Mouse (Mus musculus) testis, adult 10 weeks (tissue): Measurements from ENCODE around the gene Olfr320. TPM values are rescaled to one million over a fixed set of nuclear protein-coding genes. Genes with fewer than 3 reads are reported as not detected.

Source experiments
- polyA plus RNA-seq: library from polyadenylated mRNA; stranded (reverse); fragments of 350-450 nt; fragmentation: Illumina TruSeq; extraction: RNeasy Lipid Tissue Mini Kit (QIAGEN cat#74804); gene quantifications from one replicate; pipeline ENCODE4 v1.2.3, GENCODE M21; 2014; ENCODE audit warnings: low read depth, low replicate concordance

Gene Olfr320
- not detected for polyA plus RNA-seq

DNA sequence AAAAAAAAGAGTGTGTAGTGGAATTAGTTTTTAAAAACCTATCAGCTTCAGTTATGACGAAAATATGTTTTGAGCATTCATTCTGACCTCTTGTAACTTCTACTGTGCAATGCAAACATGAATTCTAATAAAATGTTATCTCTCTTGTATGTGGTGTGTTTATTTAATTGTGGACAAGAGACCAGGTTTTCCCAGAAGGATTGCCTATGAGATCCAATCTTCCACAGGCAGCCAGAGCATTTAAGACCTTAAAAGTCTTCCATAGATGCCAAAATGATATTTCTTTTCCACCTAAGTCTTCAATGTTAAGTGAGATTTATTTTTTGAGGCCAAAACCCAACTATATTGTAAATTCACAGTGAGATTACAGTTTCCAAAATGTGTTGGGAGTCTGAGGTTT is at the start of gene Olfr320:
TSS of gene Olfr320 (plus strand) at position 301 of the 400 bp plus-strand sequence.

DNA sequence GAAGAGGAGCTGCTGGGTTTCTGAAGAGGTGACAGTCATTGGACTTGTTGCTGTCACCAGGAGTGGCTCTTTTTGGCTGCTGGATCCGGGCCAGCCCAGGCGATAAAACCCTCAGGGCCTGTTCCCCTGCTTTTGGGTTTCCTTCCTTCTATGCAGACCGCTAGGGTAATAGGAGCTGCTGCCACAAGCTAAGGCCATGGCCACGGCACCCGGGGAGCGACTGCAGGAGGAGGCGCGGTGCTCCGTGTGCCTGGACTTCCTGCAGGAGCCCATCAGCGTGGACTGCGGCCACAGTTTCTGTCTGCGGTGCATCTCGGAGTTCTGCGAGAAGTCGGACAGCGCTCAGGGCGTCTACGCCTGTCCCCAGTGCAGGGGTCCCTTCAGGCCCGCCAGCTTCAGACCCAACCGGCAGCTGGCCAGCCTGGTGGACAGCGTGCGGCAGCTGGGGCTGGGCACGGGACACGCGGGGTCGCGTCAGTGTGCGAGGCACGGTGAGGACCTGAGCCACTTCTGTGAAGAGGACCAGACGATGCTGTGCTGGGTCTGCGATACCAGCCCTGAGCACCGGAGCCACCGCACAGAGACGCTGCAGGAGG is 40.5 kb upstream of the Olfr320 start, which contains the start of gene Trim58:
TSS of gene Trim58 (plus strand) at position 194 of the 596 bp plus-strand sequence.

DNA sequence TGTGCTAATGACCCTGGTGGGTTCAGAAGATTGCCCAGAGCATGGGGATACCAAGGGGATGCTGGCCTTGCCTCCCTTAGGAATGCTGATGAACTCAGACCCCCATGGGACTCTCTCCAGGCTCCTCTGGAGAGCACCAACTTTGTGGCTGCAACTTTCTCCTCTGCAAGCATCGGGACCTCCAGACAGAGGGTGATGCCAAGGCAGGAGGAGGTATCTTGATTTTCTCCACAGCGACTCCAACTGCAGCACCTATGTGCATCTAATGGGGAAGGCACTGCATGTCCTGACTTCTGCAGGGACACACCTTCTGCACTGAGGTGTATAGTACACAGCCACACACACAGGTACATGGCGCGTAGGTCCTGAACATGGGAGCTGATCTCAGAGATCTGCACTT is 22.3 kb upstream of the Olfr320 start, which contains the start of gene Olfr322:
TSS of gene Olfr322 (plus strand) at position 187 of the 400 bp plus-strand sequence.

DNA sequence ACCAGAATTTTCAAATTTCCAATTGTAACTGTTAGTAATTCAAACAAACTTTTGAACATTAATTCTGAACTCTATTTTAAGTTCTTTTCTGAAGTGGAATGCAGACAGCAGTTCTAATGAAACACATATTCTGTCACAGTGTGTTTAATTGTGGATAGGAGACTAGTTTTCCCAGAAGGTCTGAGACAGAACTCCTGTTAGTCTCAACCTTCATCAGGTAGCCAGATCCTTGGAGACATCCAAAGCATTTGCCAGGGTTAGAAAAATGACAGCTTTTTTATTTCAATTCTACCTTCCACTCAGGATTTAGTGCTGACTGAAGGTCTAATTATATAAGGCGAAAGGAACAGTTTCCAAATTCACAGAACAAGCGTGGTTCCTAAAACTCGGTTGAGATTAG is 18.0 kb downstream of the Olfr320 start, which contains the start of gene Olfr319:
TSS of gene Olfr319 (plus strand) at position 301 of the 400 bp plus-strand sequence.

DNA sequence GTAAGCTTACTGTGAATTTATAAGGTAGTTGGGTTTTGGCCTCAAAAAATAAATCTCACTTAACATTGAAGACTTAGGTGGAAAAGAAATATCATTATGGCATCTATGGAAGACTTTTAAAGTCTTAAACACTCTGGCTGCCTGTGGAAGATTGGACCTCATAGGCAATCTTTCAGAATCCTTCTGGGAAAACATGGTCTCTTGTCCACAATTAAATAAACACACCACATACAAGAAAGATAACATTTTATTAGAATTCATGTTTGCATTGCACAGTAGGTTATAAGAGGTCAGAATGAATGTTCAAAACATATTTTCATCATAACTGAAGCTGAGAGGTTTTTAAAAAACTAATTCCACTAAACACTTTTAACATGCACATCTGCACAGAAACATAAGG is 43.0 kb downstream of the Olfr320 start, which contains the start of gene Olfr318:
TSS of gene Olfr318 (minus strand) at position 101 of the 400 bp plus-strand sequence.

Other genes with a start within 250 kb of the Olfr320 start
- not detected for gene Gm12253, start 248.5 kb upstream of the Olfr320 start, polyA plus RNA-seq
- 125 TPM for gene Lypd9, start 228.2 kb upstream of the Olfr320 start, polyA plus RNA-seq
- not detected for gene Olfr30, start 218.8 kb upstream of the Olfr320 start, polyA plus RNA-seq
- not detected for gene Olfr332, start 188.5 kb upstream of the Olfr320 start, polyA plus RNA-seq
- not detected for gene Olfr331, start 178.5 kb upstream of the Olfr320 start, polyA plus RNA-seq
- 0.50 TPM for gene Olfr330, start 146.3 kb upstream of the Olfr320 start, polyA plus RNA-seq
- 0.53 TPM for gene Olfr329-ps, start 134.7 kb upstream of the Olfr320 start, polyA plus RNA-seq
- not detected for gene Olfr328, start 125.5 kb upstream of the Olfr320 start, polyA plus RNA-seq
- gene Olfr224, start 110.5 kb upstream of the Olfr320 start, polyA plus RNA-seq = not detected
- 0.21 TPM for gene Olfr325, start 103.4 kb upstream of the Olfr320 start, polyA plus RNA-seq
- not detected for gene Olfr324, start 86.0 kb upstream of the Olfr320 start, polyA plus RNA-seq
- gene 2210407C18Rik, start 65.0 kb upstream of the Olfr320 start, polyA plus RNA-seq = 0.35 TPM
- gene Olfr323, start 50.6 kb upstream of the Olfr320 start, polyA plus RNA-seq = 0.49 TPM
- gene Trim58, start 40.6 kb upstream of the Olfr320 start, polyA plus RNA-seq = not detected
- gene Olfr322, start 22.3 kb upstream of the Olfr320 start, polyA plus RNA-seq = not detected
- not detected for gene Olfr319, start 18.1 kb downstream of the Olfr320 start, polyA plus RNA-seq
- gene Olfr318, start 42.9 kb downstream of the Olfr320 start, polyA plus RNA-seq = not detected
- 0.21 TPM for gene Olfr317, start 58.1 kb downstream of the Olfr320 start, polyA plus RNA-seq
- 1.7 TPM for gene Olfr316, start 71.6 kb downstream of the Olfr320 start, polyA plus RNA-seq
- not detected for gene Olfr315, start 92.1 kb downstream of the Olfr320 start, polyA plus RNA-seq
- not detected for gene Olfr314, start 101.9 kb downstream of the Olfr320 start, polyA plus RNA-seq
- 197 TPM for gene Fam183b, start 120.9 kb downstream of the Olfr320 start, polyA plus RNA-seq
- gene Olfr313, start 133.9 kb downstream of the Olfr320 start, polyA plus RNA-seq = not detected
- 0.06 TPM for gene Olfr312, start 148.1 kb downstream of the Olfr320 start, polyA plus RNA-seq
- gene Olfr311, start 158.2 kb downstream of the Olfr320 start, polyA plus RNA-seq = not detected
- 3.4 TPM for gene Gm12258, start 166.1 kb downstream of the Olfr320 start, polyA plus RNA-seq
- gene 2810021J22Rik, start 186.1 kb downstream of the Olfr320 start, polyA plus RNA-seq = 7.0 TPM
- 121 TPM for gene Zfp39, start 223.1 kb downstream of the Olfr320 start, polyA plus RNA-seq
- 11.0 TPM for gene Btnl10, start 236.8 kb downstream of the Olfr320 start, polyA plus RNA-seq